Comparison of ENCODE assay signal across 12 mouse cellular contexts in the genomic region with DNA sequence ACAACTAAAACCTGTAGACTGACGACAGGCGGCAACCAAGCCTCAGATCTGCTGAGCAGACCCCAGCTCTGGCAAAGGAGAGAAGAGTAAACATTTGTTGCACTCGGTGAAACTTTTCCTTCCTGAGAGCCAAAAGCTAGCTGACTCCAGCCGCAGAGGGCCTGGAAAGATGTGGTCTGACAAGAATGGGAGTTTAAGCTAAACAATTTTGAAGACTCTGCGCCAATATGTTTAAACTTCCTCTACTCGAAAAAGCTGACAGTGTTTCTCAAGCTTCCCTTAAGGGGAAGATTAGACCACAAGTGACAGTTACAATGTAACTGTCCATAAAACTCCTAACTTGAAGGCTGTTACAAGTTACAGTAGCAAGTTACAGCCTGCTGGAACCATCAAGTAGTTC. TPM values are rescaled to one million over a fixed set of nuclear protein-coding genes. Genes with fewer than 3 reads are reported as not detected.
DNase-seq lines count a peak whose midpoint lies in the region; ATAC-seq and TF ChIP-seq lines count a peak whose summit lies in the region.
"Had no signal": no experiment of that assay in that cellular context is flagged by ENCODE, and none has a peak within 500 bp of the region (broad histone marks: within the 10 kb centered on the region; RNA-seq: fewer than 3 reads in every experiment).

No protein-coding gene starts in this region.

- no peak for DNase-seq in heart, postnatal 0 days (ENCODE audit: low spot score)
- DNase-seq in heart, postnatal 10 days: no peak
- DNase-seq in 416B (ENCODE audit: low read depth): peak; percentile 82
- DNase-seq in midbrain, postnatal 0 days (ENCODE audit: low spot score): no peak
- DNase-seq: cerebellum, adult 9-11 months; kidney, postnatal 4 days had no signal

- no peak for ATAC-seq in heart, postnatal 0 days (ENCODE audit: insufficient read depth, low read depth)
- ATAC-seq in liver, embryonic 16.5 days (ENCODE audit: low read depth): no peak
- ATAC-seq in midbrain, postnatal 0 days (ENCODE audit: low FRiP score): no peak
- ATAC-seq in erythroblast, adult 5-6 weeks (replicated peaks; ENCODE audit: low FRiP score, poor library complexity, severe bottlenecking): no peak
- no peak for ATAC-seq in forebrain, embryonic 12.5 days (ENCODE audit: low FRiP score)

- peaks cover 36% of the 10 kb centered on the region for H3K4me1 ChIP-seq in heart, postnatal 0 days (ENCODE audit: control insufficient read depth, insufficient read depth)
- H3K4me1 ChIP-seq in bone marrow macrophage, adult 2 months (ENCODE audit: control insufficient read depth, insufficient read depth, low read length): peaks cover 50% of the 10 kb centered on the region
- peaks cover 25% of the 10 kb centered on the region for H3K4me1 ChIP-seq in liver, embryonic 16.5 days (ENCODE audit: control insufficient read depth, low read depth, low read length)
- H3K4me1 ChIP-seq in midbrain, postnatal 0 days (ENCODE audit: insufficient read depth, low read length): no peaks in the 10 kb centered on the region
- peaks cover 4% of the 10 kb centered on the region for H3K4me1 ChIP-seq in forebrain, embryonic 12.5 days

- no peak overlapping the region for H3K4me2 ChIP-seq in heart, postnatal 0 days (ENCODE audit: low read depth, low read length)
- H3K4me2 ChIP-seq in liver, embryonic 16.5 days (ENCODE audit: low read depth, low read length): peak overlapping the region; percentile 24; the same call in 1 of the 2 replicates
- no peak overlapping the region for H3K4me2 ChIP-seq in midbrain, postnatal 0 days (ENCODE audit: low read depth, low read length, poor library complexity, severe bottlenecking)
- H3K4me2 ChIP-seq in forebrain, embryonic 12.5 days: no peak overlapping the region
- H3K4me2 ChIP-seq: hindbrain, embryonic 13.5 days had no signal

- intact Hi-C loops in heart, postnatal 10 days (cut with DNase I): no loop called here

- no peaks in the 10 kb centered on the region for H3K36me3 ChIP-seq in heart, postnatal 0 days (replicated peaks; ENCODE audit: control insufficient read depth, insufficient read depth, low read length)
- no peaks in the 10 kb centered on the region; the same call in 1 of the 2 replicates for H3K36me3 ChIP-seq in liver, embryonic 16.5 days (ENCODE audit: control insufficient read depth, insufficient read depth)
- no peaks in the 10 kb centered on the region for H3K36me3 ChIP-seq in midbrain, postnatal 0 days (ENCODE audit: insufficient read depth, low read length)
- no peaks in the 10 kb centered on the region for H3K36me3 ChIP-seq in forebrain, embryonic 12.5 days (replicated peaks)
- H3K36me3 ChIP-seq: hindbrain, embryonic 13.5 days had no signal

- no peaks in the 10 kb centered on the region for H3K9me3 ChIP-seq in heart, postnatal 0 days (replicated peaks; ENCODE audit: control insufficient read depth, low read length)
- no peaks in the 10 kb centered on the region for H3K9me3 ChIP-seq in liver, embryonic 16.5 days (replicated peaks; ENCODE audit: control insufficient read depth, low read length)
- no peaks in the 10 kb centered on the region for H3K9me3 ChIP-seq in midbrain, postnatal 0 days (ENCODE audit: low read length)
- no peaks in the 10 kb centered on the region for H3K9me3 ChIP-seq in forebrain, embryonic 12.5 days
- H3K9me3 ChIP-seq: hindbrain, embryonic 13.5 days had no signal

- no peak overlapping the region for H3K9ac ChIP-seq in heart, postnatal 0 days (replicated peaks; ENCODE audit: low read depth, low read length)
- H3K9ac ChIP-seq in liver, embryonic 16.5 days (ENCODE audit: low read depth, low read length): no peak overlapping the region
- no peak overlapping the region for H3K9ac ChIP-seq in midbrain, postnatal 0 days (replicated peaks; ENCODE audit: low read length, poor library complexity, severe bottlenecking)
- H3K9ac ChIP-seq in forebrain, embryonic 12.5 days: no peak overlapping the region
- H3K9ac ChIP-seq: hindbrain, embryonic 13.5 days had no signal

- no peak for TF ChIP-seq CTCF in heart, postnatal 0 days (IDR thresholded peaks at IDR 0.05; ENCODE audit: low read depth)
- no peak for TF ChIP-seq CTCF in bone marrow macrophage, adult 2 months (IDR thresholded peaks at IDR 0.05; ENCODE audit: low read depth, low read length)
- no peak for TF ChIP-seq CTCF in midbrain, postnatal 0 days (IDR thresholded peaks at IDR 0.05)

- TF ChIP-seq POLR2A in bone marrow macrophage, adult 2 months (IDR thresholded peaks at IDR 0.05; ENCODE audit: borderline replicate concordance, low read depth, low read length): no peak

- H3K4me3 ChIP-seq in heart, postnatal 0 days (ENCODE audit: low read depth, low read length): no peak overlapping the region
- H3K4me3 ChIP-seq in bone marrow macrophage, adult 2 months (ENCODE audit: insufficient read depth, low read length): no peak overlapping the region
- H3K4me3 ChIP-seq in liver, embryonic 16.5 days (ENCODE audit: low read depth, low read length): no peak overlapping the region
- no peak overlapping the region for H3K4me3 ChIP-seq in midbrain, postnatal 0 days (ENCODE audit: low read depth, low read length)
- H3K4me3 ChIP-seq in forebrain, embryonic 12.5 days (replicated peaks): no peak overlapping the region
- H3K4me3 ChIP-seq: hindbrain, embryonic 13.5 days; left cerebral cortex, adult 2 months had no signal

- WGBS in heart, postnatal 0 days: 60% methylated on average over 6 of the region's 6 CpGs
- 23% methylated on average over 6 of the region's 6 CpGs for WGBS in liver, embryonic 16.5 days (ENCODE audit: insufficient replicate concordance)
- 70% methylated on average over 6 of the region's 6 CpGs for WGBS in midbrain, postnatal 0 days
- WGBS in forebrain, embryonic 12.5 days: 92% methylated on average over 6 of the region's 6 CpGs

- TF ChIP-seq EP300 in heart, postnatal 0 days (IDR thresholded peaks at IDR 0.05; ENCODE audit: low read depth): no peak

- H3K27me3 ChIP-seq in heart, postnatal 0 days (ENCODE audit: control insufficient read depth, insufficient read depth, low read length): no peaks in the 10 kb centered on the region
- no peaks in the 10 kb centered on the region for H3K27me3 ChIP-seq in liver, embryonic 16.5 days (ENCODE audit: control insufficient read depth, insufficient read depth, low read depth, low read length)
- H3K27me3 ChIP-seq in midbrain, postnatal 0 days (ENCODE audit: insufficient read depth, low read length): no peaks in the 10 kb centered on the region
- H3K27me3 ChIP-seq in forebrain, embryonic 12.5 days: no peaks in the 10 kb centered on the region
- H3K27me3 ChIP-seq: hindbrain, embryonic 13.5 days had no signal

- H3K27ac ChIP-seq in heart, postnatal 0 days (ENCODE audit: low read depth): peak overlapping the region; percentile 51; the same call in 1 of the 2 replicates
- H3K27ac ChIP-seq in bone marrow macrophage, adult 2 months (ENCODE audit: insufficient read depth, low read depth, low read length): peak overlapping the region; percentile 79
- H3K27ac ChIP-seq in liver, embryonic 16.5 days (ENCODE audit: low read length): peak overlapping the region; percentile 74
- no peak overlapping the region for H3K27ac ChIP-seq in midbrain, postnatal 0 days (ENCODE audit: low read depth, low read length)
- H3K27ac ChIP-seq in forebrain, embryonic 12.5 days: no peak overlapping the region
- H3K27ac ChIP-seq: hindbrain, embryonic 13.5 days; left cerebral cortex, adult 2 months had no signal

RNA-seq across cellular contexts. Expression of a gene that starts 25.4 kb away (rescaled TPM):
- total RNA-seq in heart, postnatal 0 days (2014; rRNA removed; ENCODE audit: low replicate concordance): 31.6 and 33.8 TPM in 2 replicates
- polyA plus RNA-seq in heart, postnatal 0 days (2015; fragmentation: Nextera tagmentation; extraction: Ambion mirVana): 13.6 and 16.3 TPM in 2 replicates
- 10 to 100 TPM; 42.0 to 84.3 TPM for total RNA-seq in heart, postnatal 10 days (2021)
- polyA plus RNA-seq in bone marrow macrophage, adult 2 months (2012; ENCODE audit: insufficient read depth, insufficient read length, missing spikeins): 52.5 and 53.9 TPM in 2 replicates
- polyA plus RNA-seq in liver, embryonic 16.5 days (2015; fragmentation: Nextera tagmentation; extraction: Ambion mirVana): 18.4 and 18.6 TPM in 2 replicates
- total RNA-seq in midbrain, postnatal 0 days (2014; rRNA removed): 99.2 and 116 TPM in 2 replicates
- 43.0 and 54.4 TPM in 2 replicates for polyA plus RNA-seq in midbrain, postnatal 0 days (2015; fragmentation: Nextera tagmentation; extraction: Ambion mirVana)
- total RNA-seq in erythroblast, adult 5-6 weeks (2015; ENCODE audit: low replicate concordance): 251 and 274 TPM in 2 replicates
- total RNA-seq in erythroblast, adult 5-6 weeks (2017; ENCODE audit: low replicate concordance): 546 and 697 TPM in 2 replicates
- polyA plus RNA-seq in forebrain, embryonic 12.5 days (2016; fragmentation: Nextera tagmentation; extraction: Ambion mirVana): 20.4 and 22.6 TPM in 2 replicates

Comparison
In these comparisons a context has a peak if more than half of its experiments do, and no peak if none do; other contexts are left out.
1. H3K27ac ChIP-seq: peak in heart, postnatal 0 days (single experiment), bone marrow macrophage, adult 2 months (single experiment) and liver, embryonic 16.5 days (single experiment); none in midbrain, postnatal 0 days (single experiment) and forebrain, embryonic 12.5 days (single experiment).